Mouse (Mus musculus): ENCODE data around the gene Rif1. TPM values are rescaled to one million over a fixed set of nuclear protein-coding genes. Genes with fewer than 3 reads are reported as not detected.

Rif1 gene
- polyA plus RNA-seq, 1 experiment from 2014 or later = 24.3 TPM

DNA sequence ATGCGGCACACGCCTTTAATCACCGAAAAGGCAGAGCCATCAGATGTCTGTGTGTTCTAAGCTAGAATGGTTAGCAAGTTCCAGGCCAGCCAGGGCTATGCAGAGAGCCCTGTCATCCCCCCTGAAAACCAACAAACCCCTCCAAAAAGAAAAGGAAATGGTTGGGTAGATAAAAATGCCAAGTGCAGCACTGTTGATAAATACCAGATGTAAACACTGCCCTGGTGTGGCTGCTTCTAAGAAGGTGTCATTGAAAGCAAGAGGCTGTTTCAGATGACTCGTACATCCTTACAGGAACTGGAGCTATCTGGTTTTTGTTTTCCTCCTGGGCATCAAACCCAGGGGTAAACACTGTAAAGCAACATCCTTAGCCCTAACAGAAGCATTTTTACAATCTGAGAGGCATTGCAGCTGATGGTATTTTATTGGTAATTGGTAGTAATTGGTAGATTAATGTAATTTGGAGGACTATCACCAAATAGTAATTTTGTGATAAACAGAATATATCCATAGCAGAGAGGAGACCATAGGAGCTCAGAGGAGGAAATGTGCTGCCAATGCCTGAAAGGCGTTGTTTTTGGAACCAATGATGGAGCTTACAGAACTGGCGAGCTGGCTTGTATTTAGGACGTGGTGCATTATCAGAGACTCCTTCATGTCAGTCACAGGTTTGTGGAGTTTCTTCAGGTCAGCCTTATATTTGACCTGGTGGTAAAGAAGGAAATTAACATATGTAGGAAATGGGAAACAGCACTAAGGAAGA is 96.8 kb downstream of the Rif1 start:
- Histone ChIP-seq H3K9ac (ENCODE audit: low read depth, low read length) (no peak overlapping the region), H3K36me3 (ENCODE audit: insufficient read depth, low read length) (no peaks in the 10 kb centered on the region), H3K4me1 (replicated peaks; ENCODE audit: insufficient read depth, low read length) (no peaks in the 10 kb centered on the region), H3K27me3 (ENCODE audit: insufficient read depth, low read length) (no peaks in the 10 kb centered on the region), H3K27ac (no peak overlapping the region), H3K9me3 (replicated peaks; ENCODE audit: low read length) (no peaks in the 10 kb centered on the region), H3K4me2 (ENCODE audit: low read length) (no peak overlapping the region), H3K4me3 (replicated peaks; ENCODE audit: low read depth, low read length) (no peak overlapping the region)
- DNase-seq (ENCODE audit: low spot score) (no peak), ATAC-seq (replicated peaks; ENCODE audit: low FRiP score, low read depth) (no peak)
- WGBS = 84% methylated on average over 7 of the region's 7 CpGs
- TF ChIP-seq CTCF (IDR thresholded peaks at IDR 0.05; ENCODE audit: low read depth) = no peak

Other genes starting within 250 kb of the Rif1 start
- gene Rbm43, start 137.7 kb upstream of the Rif1 start, polyA plus RNA-seq (2015; fragmentation: Nextera tagmentation; extraction: Ambion mirVana) = 13.1 and 14.8 TPM in 2 replicates
- 34.3 and 35.8 TPM in 2 replicates for gene Nmi, start 99.3 kb upstream of the Rif1 start, polyA plus RNA-seq (2015; fragmentation: Nextera tagmentation; extraction: Ambion mirVana)
- 9.0 and 9.5 TPM in 2 replicates for gene Tnfaip6, start 34.8 kb upstream of the Rif1 start, polyA plus RNA-seq (2015; fragmentation: Nextera tagmentation; extraction: Ambion mirVana)

Data from kidney, postnatal 0 days (tissue).